Mouse (Mus musculus) limb, embryonic 13.5 days (tissue): Measurements from ENCODE around the gene Mymx. TPM values are rescaled to one million over a fixed set of nuclear protein-coding genes. Genes with fewer than 3 reads are reported as not detected.

Experiments
- ATAC-seq: fragments of 200-750 bp; cut with Nextera tagmentation; 2 replicates; pipeline ENCODE4 v1.8.0; 2017; ENCODE audit warnings: low read depth, moderate number of reproducible peaks, moderate TSS enrichment; ENCODE audit not compliant: low FRiP score
- H3K27ac ChIP-seq: fragments of 300-500 bp; sonication (generic); 2 replicates; pipeline ENCODE4 v1.5.1; 2015; ENCODE audit warnings: inconsistent platforms, mild to moderate bottlenecking, moderate library complexity
- H3K27me3 ChIP-seq: fragments of 300-500 bp; sonication (generic); 2 replicates; pipeline ENCODE4 v1.6.1; 2015; ENCODE audit warnings: mild to moderate bottlenecking, inconsistent platforms
- H3K36me3 ChIP-seq: fragments of 300-500 bp; sonication (generic); 2 replicates; pipeline ENCODE4 v1.6.1; 2015; ENCODE audit warnings: inconsistent platforms, mild to moderate bottlenecking, moderate library complexity
- H3K4me1 ChIP-seq: fragments of 300-500 bp; sonication (generic); 2 replicates; pipeline ENCODE4 v1.6.1; 2015; ENCODE audit warnings: inconsistent platforms
- H3K4me2 ChIP-seq: fragments of 300-500 bp; sonication (generic); replicated peaks from 2 replicates; pipeline ENCODE4 v1.6.1; 2015; ENCODE audit warnings: inconsistent platforms, mild to moderate bottlenecking, moderate library complexity
- H3K4me3 ChIP-seq: fragments of 300-500 bp; sonication (generic); 2 replicates; pipeline ENCODE4 v1.5.1; 2015; ENCODE audit warnings: moderate library complexity, mild to moderate bottlenecking, inconsistent platforms
- H3K9ac ChIP-seq: fragments of 300-500 bp; sonication (generic); 2 replicates; pipeline ENCODE4 v1.6.1; 2015; ENCODE audit warnings: mild to moderate bottlenecking, inconsistent platforms
- H3K9me3 ChIP-seq: fragments of 300-500 bp; sonication (generic); 2 replicates; pipeline ENCODE4 v1.6.1; 2016; ENCODE audit warnings: inconsistent platforms
- WGBS: fragments of 180-500 bp; shearing (Covaris S2); methylation state at CpG from one replicate; pipeline ENCODE4 v1.1.7; 2015; 5-methylcytosine and 5-hydroxymethylcytosine counted together
- polyA plus RNA-seq: library from polyadenylated mRNA; unstranded; fragments of >200 nt; fragmentation: Nextera tagmentation; extraction: Ambion mirVana; gene quantifications from 2 replicates; pipeline ENCODE4 v1.2.1, GENCODE M21; 2015

Mymx gene
- polyA plus RNA-seq, 1 experiment from 2014 or later: 26.7 TPM

DNA sequence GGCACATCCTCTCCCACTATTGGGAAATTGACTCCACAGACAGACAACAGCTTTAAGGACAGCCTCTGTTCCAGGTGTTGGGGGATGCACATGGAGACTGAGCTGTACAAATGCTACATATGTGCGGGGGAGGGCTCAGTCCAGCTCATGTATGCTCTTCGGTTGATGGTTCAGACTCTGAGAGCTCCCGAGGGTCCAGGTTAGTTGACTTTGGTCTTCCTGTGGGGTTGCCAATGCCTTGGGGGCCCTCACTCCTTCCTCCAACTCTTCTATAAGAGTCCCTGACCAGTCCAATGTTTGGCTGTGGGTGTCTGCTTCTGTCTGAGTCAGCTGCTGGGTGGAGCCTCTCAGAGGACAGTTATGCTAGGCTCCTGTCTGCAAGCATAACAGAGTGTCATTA, 48.8 kb downstream of the Mymx start:
- H3K36me3 ChIP-seq: no peaks in the 10 kb centered on the region
- H3K4me1 ChIP-seq: peaks cover 37% of the 10 kb centered on the region
- H3K9ac ChIP-seq: no peak overlapping the region; the same call in 1 of the 2 replicates
- no peak overlapping the region for H3K4me3 ChIP-seq
- no peak for ATAC-seq
- no peak overlapping the region for H3K4me2 ChIP-seq
- peaks cover 40% of the 10 kb centered on the region for H3K27me3 ChIP-seq
- WGBS: 79% methylated on average over 3 of the region's 3 CpGs
- H3K9me3 ChIP-seq: no peaks in the 10 kb centered on the region
- no peak overlapping the region for H3K27ac ChIP-seq

DNA sequence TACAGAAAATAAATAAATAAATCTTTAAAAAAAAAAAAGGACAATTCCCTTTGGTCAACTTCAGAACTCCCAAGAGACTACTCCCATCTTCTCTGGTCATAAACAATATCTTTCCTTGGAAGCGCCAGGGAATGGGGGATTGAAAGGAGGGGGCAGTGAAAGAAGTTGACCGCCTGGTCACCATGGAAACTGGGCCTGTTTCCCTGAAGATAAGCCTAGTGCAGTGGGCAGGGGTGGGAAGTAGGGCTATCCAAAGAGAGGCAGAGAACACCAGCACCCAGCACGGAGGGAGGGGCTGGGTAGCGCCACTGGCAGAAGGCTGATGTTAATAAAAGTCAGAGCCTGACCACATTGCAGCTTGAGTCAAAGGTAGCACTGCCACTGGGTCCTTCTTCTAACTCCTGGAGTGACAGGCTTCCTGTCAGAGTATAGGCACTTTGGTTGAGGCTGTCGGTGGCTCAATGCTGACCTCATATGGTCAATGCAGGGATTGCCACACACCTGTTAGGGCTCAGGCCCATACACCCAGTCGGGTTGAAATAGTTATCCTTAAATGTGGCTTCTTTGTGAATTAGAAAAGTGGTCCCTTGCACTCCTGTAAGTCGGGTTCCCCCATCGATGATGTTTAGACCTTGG, 50.0 kb downstream of the Mymx start:
- Histone ChIP-seq H3K4me2 (no peak overlapping the region), H3K4me1 (peaks cover 31% of the 10 kb centered on the region), H3K27ac (no peak overlapping the region), H3K36me3 (no peaks in the 10 kb centered on the region; the same call in 1 of the 2 replicates), H3K9ac (no peak overlapping the region), H3K4me3 (no peak overlapping the region), H3K9me3 (no peaks in the 10 kb centered on the region), H3K27me3 (peaks cover 47% of the 10 kb centered on the region)
- ATAC-seq: no peak
- WGBS: 6% methylated on average over 8 of the region's 8 CpGs

DNA sequence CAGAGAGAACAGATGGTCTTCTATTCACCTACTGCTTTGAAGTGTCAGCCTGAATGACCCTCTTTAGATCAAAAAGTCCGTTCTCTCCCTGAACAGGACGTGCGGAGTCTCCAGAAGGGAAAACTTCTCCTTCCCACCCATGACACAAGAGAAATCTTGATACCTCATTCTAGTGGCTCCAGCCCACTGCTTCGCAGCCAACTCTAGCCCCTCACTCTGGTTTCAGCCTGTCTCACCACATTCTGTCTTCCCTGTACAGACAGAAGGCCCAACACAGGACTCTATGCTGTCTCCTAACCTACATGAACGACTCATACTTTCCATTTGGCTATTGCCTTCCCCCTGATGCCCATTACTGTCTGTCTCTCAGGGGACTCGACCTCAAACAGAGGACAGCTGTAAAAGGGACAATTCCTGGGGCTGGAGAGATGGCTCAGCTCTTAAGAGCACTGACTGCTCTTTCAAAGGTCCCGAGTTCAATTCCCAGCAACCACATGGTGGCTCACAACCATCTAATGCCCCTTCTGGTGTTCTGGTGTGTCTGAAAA, 50.6 kb downstream of the Mymx start:
- Histone ChIP-seq H3K36me3 (peaks cover 4% of the 10 kb centered on the region; the same call in 1 of the 2 replicates), H3K4me3 (no peak overlapping the region), H3K27me3 (peaks cover 47% of the 10 kb centered on the region), H3K27ac (no peak overlapping the region), H3K4me2 (no peak overlapping the region), H3K9me3 (no peaks in the 10 kb centered on the region), H3K9ac (no peak overlapping the region), H3K4me1 (peaks cover 25% of the 10 kb centered on the region)
- 39% methylated on average over 7 of the region's 7 CpGs for WGBS
- no peak for ATAC-seq

Other genes with a start within 250 kb of the Mymx start
- 78.8 and 82.5 TPM in 2 replicates for gene Cdc5l, start 168.4 kb downstream of the Mymx start, polyA plus RNA-seq
- gene Spats1, start 126.7 kb downstream of the Mymx start, polyA plus RNA-seq: 0.70 and 0.98 TPM in 2 replicates
- gene Aars2, start 95.3 kb downstream of the Mymx start, polyA plus RNA-seq: 22.8 and 23.0 TPM in 2 replicates
- 0.80 and 1.0 TPM in 2 replicates for gene Tcte1, start 78.7 kb downstream of the Mymx start, polyA plus RNA-seq
- 10.0 and 10.5 TPM in 2 replicates for gene Tmem151b, start 52.4 kb downstream of the Mymx start, polyA plus RNA-seq
- gene Nfkbie, start 46.4 kb downstream of the Mymx start, polyA plus RNA-seq: 6.2 and 6.3 TPM in 2 replicates
- gene Slc35b2, start 38.2 kb downstream of the Mymx start, polyA plus RNA-seq: 114 and 127 TPM in 2 replicates
- gene Hsp90ab1, start 28.8 kb downstream of the Mymx start, polyA plus RNA-seq: 1,635 and 1,682 TPM in 2 replicates
- gene Slc29a1, start 2.5 kb downstream of the Mymx start, polyA plus RNA-seq: 74.0 and 83.4 TPM in 2 replicates
- gene Capn11, start 57.2 kb upstream of the Mymx start, polyA plus RNA-seq: 0.26 and 0.42 TPM in 2 replicates
- 136 and 140 TPM in 2 replicates for gene Mrpl14, start 84.2 kb upstream of the Mymx start, polyA plus RNA-seq
- gene Tmem63b, start 84.8 kb upstream of the Mymx start, polyA plus RNA-seq: 33.1 and 36.7 TPM in 2 replicates
- not detected in 2 replicates for gene 1600014C23Rik, start 131.7 kb upstream of the Mymx start, polyA plus RNA-seq